Mouse (Mus musculus) testis, adult 2 months (tissue): ENCODE results near the gene Chchd6. TPM values are rescaled to one million over a fixed set of nuclear protein-coding genes. Genes with fewer than 3 reads are reported as not detected.

Experiments
- H3K27ac ChIP-seq: fragments of 200-500 bp; 2 replicates; pipeline ENCODE4 v1.5.1; 2012; ENCODE audit warnings: low read depth, low read length; ENCODE audit not compliant: control insufficient read depth, insufficient read depth
- H3K27me3 ChIP-seq: fragments of 200-500 bp; 2 replicates; pipeline ENCODE4 v1.6.1; 2012; ENCODE audit warnings: mild to moderate bottlenecking, low read length, moderate library complexity; ENCODE audit not compliant: control insufficient read depth, insufficient read depth
- H3K36me3 ChIP-seq: fragments of 200-500 bp; 2 replicates; pipeline ENCODE4 v1.6.1; 2012; ENCODE audit warnings: mild to moderate bottlenecking, low read length; ENCODE audit not compliant: control insufficient read depth, insufficient read depth
- H3K4me1 ChIP-seq: fragments of 200-500 bp; 2 replicates; pipeline ENCODE4 v1.6.1; 2012; ENCODE audit warnings: low read length; ENCODE audit not compliant: control insufficient read depth, insufficient read depth
- H3K4me3 ChIP-seq: fragments of 200-500 bp; 2 replicates; pipeline ENCODE4 v1.5.1; 2012; ENCODE audit warnings: low read depth, mild to moderate bottlenecking, low read length, moderate library complexity, mixed read lengths; ENCODE audit not compliant: control insufficient read depth
- CTCF ChIP-seq: fragments of 200-500 bp; IDR thresholded peaks from 2 replicates; pipeline ENCODE4 v1.5.1; 2012; ENCODE audit warnings: low read depth, mild to moderate bottlenecking, inconsistent platforms, low read length, moderate library complexity; ENCODE audit not compliant: control insufficient read depth, insufficient read depth, insufficient replicate concordance
- POLR2A ChIP-seq: fragments of 200-500 bp; IDR thresholded peaks from 2 replicates; pipeline ENCODE4 v1.6.1; 2012; ENCODE audit warnings: low read depth, mild to moderate bottlenecking, inconsistent platforms, low read length, moderate library complexity; ENCODE audit not compliant: control insufficient read depth
- polyA plus RNA-seq: library from polyadenylated mRNA; depleted of rRNA; stranded (reverse); fragments of >200 nt; gene quantifications from 2 replicates; pipeline ENCODE4 v1.2.3, GENCODE M21; 2012

The Chchd6 gene
- polyA plus RNA-seq, 1 experiment = 783 TPM

DNA sequence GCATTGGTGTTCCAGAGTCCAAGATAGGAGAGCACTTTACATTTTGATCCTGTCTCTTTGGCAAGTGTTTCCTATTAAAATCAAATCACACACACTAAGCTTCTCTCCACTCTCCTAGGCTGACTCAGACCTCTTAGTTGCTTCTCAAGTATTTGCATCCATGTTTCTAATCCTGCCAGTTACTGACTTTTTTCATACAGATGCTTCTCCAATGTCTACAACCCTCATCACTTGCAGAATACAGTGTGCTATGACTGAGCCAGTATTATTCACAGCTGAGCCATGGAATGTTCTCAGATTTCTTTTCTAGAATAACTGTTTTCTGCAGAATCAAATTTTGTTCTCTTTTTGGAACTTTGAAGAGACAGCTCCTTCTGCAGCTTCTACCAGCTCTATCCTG is 85.3 kb downstream of the Chchd6 start:
- H3K36me3 ChIP-seq = no peaks in the 10 kb centered on the region

GRCm38 (mm10) chr6:89508725-89509124 is 86.7 kb downstream of the Chchd6 start:
- H3K27me3 ChIP-seq = no peaks in the 10 kb centered on the region
- TF ChIP-seq POLR2A (no peak), CTCF (no peak)
- H3K4me3 ChIP-seq = no peak overlapping the region
- no peak overlapping the region for H3K27ac ChIP-seq
- H3K36me3 ChIP-seq = no peaks in the 10 kb centered on the region
- H3K4me1 ChIP-seq = no peaks in the 10 kb centered on the region

More for the DNA sequence above, 85.3 kb downstream of the Chchd6 start:
- no peak overlapping the region for H3K27ac ChIP-seq
- H3K4me3 ChIP-seq = no peak overlapping the region
- no peaks in the 10 kb centered on the region for H3K4me1 ChIP-seq
- no peaks in the 10 kb centered on the region for H3K27me3 ChIP-seq
- TF ChIP-seq POLR2A = no peak
- TF ChIP-seq CTCF = no peak

- no peak overlapping the region for H3K4me3 ChIP-seq
- no peak for TF ChIP-seq POLR2A
- TF ChIP-seq CTCF = no peak
- H3K27me3 ChIP-seq = no peaks in the 10 kb centered on the region
- no peaks in the 10 kb centered on the region for H3K36me3 ChIP-seq
- H3K27ac ChIP-seq = no peak overlapping the region
- no peaks in the 10 kb centered on the region for H3K4me1 ChIP-seq
Measured at GRCm38 (mm10) chr6:89508263-89508662, 87.2 kb downstream of the Chchd6 start.

DNA sequence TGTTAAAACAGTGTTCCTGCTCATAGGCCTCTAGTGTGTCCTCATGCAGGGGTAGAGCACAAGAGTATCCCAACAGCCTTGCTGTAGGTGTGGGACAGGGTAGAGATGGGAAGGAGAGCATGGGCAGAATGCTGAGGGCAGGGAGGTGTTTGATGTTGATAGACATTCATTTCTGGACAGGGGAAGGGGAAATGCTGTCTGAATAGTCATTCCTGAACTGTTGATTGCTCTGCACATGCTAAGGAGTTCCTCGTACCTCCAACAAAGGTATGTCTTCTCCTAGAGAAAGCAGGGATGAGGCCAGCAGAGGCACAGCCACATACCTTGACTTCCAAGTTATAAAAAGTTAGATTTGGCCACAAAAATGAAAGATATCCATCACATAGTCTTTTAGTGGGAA is 95.5 kb downstream of the Chchd6 start:
- Histone ChIP-seq H3K4me3 (no peak overlapping the region), H3K27me3 (no peaks in the 10 kb centered on the region), H3K4me1 (no peaks in the 10 kb centered on the region), H3K27ac (no peak overlapping the region), H3K36me3 (no peaks in the 10 kb centered on the region)
- TF ChIP-seq CTCF (no peak), POLR2A (no peak)

GRCm38 (mm10) chr6:89498764-89499516 is 96.5 kb downstream of the Chchd6 start:
- Histone ChIP-seq H3K27ac (no peak overlapping the region), H3K36me3 (no peaks in the 10 kb centered on the region), H3K27me3 (no peaks in the 10 kb centered on the region), H3K4me1 (no peaks in the 10 kb centered on the region), H3K4me3 (no peak overlapping the region)
- no peak for TF ChIP-seq CTCF
- TF ChIP-seq POLR2A = no peak

- TF ChIP-seq POLR2A = no peak
- TF ChIP-seq CTCF = no peak
- H3K27ac ChIP-seq = no peak overlapping the region
Measured at GRCm38 (mm10) chr6:89496916-89497315, 98.5 kb downstream of the Chchd6 start.

DNA sequence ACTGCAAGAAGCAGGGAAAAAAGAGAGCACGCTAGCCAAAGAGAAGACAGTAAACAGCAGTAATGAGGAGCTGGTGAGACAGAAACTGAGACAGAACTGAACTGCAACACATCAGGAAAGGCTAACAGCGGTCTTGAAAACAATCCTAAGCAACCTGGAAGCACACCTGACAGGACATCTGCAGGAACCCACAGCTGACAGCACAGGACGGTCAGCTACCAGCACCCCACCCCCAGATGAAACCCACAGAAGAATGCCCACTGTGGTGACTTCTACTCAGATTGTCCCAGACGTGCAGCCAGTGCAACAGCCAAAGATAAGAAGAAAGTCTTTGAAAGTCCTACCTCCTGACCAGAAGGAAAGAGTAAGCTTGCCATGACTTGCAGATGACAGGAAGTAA is 103.1 kb downstream of the Chchd6 start:
- H3K4me3 ChIP-seq = no peak overlapping the region

More at GRCm38 (mm10) chr6:89496916-89497315, 98.5 kb downstream of the Chchd6 start:
- Histone ChIP-seq H3K4me3 (no peak overlapping the region), H3K36me3 (no peaks in the 10 kb centered on the region), H3K27me3 (no peaks in the 10 kb centered on the region), H3K4me1 (no peaks in the 10 kb centered on the region)

More for the DNA sequence above, 103.1 kb downstream of the Chchd6 start:
- no peaks in the 10 kb centered on the region for H3K36me3 ChIP-seq
- H3K27me3 ChIP-seq = no peaks in the 10 kb centered on the region
- H3K4me1 ChIP-seq = no peaks in the 10 kb centered on the region
- TF ChIP-seq POLR2A (no peak), CTCF (no peak)
- no peak overlapping the region for H3K27ac ChIP-seq
